Mouse (Mus musculus) E14TG2a.4 (cell line): ENCODE results near the gene Ascc1.

ENCODE experiments used
- CTCF ChIP-seq: conservative IDR thresholded peaks from 2 replicates; pipeline ENCODE4 v1.5.1; 2014; ENCODE audit warnings: low read length
- NANOG ChIP-seq: IDR thresholded peaks from 2 replicates; pipeline ENCODE4 v1.6.1; 2014; ENCODE audit warnings: borderline replicate concordance, low read length, mixed read lengths
- POU5F1 ChIP-seq: IDR thresholded peaks from 2 replicates; pipeline ENCODE4 v1.6.1; 2014; ENCODE audit warnings: low read length, borderline replicate concordance

DNA sequence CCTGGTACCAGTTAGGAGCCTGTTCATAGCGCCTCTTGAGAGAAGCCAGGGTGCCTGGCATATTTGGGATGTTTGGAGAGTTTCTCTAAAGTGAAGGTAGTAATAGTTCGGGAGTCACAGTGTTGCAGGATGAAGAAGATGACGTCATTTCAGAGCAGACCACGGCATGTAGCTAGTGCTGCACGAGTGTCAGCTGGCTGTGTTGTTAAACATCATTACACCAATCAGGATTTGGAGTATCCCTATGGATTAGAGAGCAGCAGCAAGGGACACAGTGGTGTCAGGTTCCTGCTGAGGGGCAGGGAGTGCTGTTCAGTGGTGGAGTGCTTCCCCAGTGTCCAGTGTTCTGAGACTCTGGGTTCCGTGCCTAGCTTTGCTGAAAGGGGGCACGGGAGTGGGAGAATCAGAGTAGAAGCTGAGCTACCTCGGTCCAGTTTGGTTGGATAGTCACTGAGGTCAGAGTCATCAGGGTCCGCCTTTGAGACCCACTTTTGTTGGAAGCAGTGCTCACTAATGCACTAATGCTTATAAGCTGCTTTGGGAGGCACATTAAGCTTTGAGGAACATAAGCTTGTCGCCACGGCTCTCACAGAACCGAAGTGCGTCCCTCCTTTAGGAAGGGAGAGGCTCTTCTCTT is 24.3 kb downstream of the Ascc1 start:
- TF ChIP-seq CTCF (no peak), NANOG (no peak), POU5F1 (no peak)
